Mouse (Mus musculus) heart, adult 2 months (tissue): ENCODE measurements at regions not wholly inside any gene's neighbourhood (a gene's known extent, or its start where the extent isn't known, plus 50 kb on each side); places are given as distances from the start of the nearest gene placed in this dataset.

ENCODE experiments used
- DNase-seq, 2 experiments: peaks; one replicate each; pipeline ENCODE4 v3.0.0; 2021
- H3K27ac ChIP-seq: fragments of 200-600 bp; 2 replicates; pipeline ENCODE4 v1.8.1; 2022
- H3K27me3 ChIP-seq: fragments of 200-500 bp; 2 replicates; pipeline ENCODE4 v1.6.1; 2012; ENCODE audit warnings: mild to moderate bottlenecking, low read length, inconsistent platforms, mixed read lengths; ENCODE audit not compliant: control insufficient read depth, insufficient read depth
- H3K36me3 ChIP-seq: fragments of 200-500 bp; 2 replicates; pipeline ENCODE4 v1.6.1; 2012; ENCODE audit warnings: low read length, inconsistent platforms; ENCODE audit not compliant: control insufficient read depth, insufficient read depth
- H3K4me1 ChIP-seq: fragments of 200-500 bp; 2 replicates; pipeline ENCODE4 v1.6.1; 2011; ENCODE audit warnings: low read length; ENCODE audit not compliant: control insufficient read depth, insufficient read depth
- H3K4me3 ChIP-seq: fragments of 200-600 bp; 2 replicates; pipeline ENCODE4 v1.8.1; 2022
- H3K79me2 ChIP-seq: fragments of 200-500 bp; replicated peaks from 2 replicates; pipeline ENCODE4 v1.6.1; 2012; ENCODE audit warnings: mild to moderate bottlenecking, inconsistent platforms, low read length, moderate library complexity, mixed read lengths; ENCODE audit not compliant: control insufficient read depth, insufficient read depth
- H3K9ac ChIP-seq: fragments of 200-500 bp; 2 replicates; pipeline ENCODE4 v1.6.1; 2012; ENCODE audit warnings: low read depth, mild to moderate bottlenecking, control low read depth, inconsistent platforms, low read length, mixed read lengths
- CTCF ChIP-seq: fragments of 200-600 bp; IDR thresholded peaks from 2 replicates; pipeline ENCODE4 v1.8.1; 2022; ENCODE audit warnings: antibody characterized with exemption, mild to moderate bottlenecking, moderate library complexity
- EP300 ChIP-seq: fragments of 200-500 bp; IDR thresholded peaks from 2 replicates; pipeline ENCODE4 v1.6.1; 2011; ENCODE audit warnings: low read depth, low read length, control low read depth; ENCODE audit not compliant: insufficient read depth
- POLR2A ChIP-seq: fragments of 200-500 bp; IDR thresholded peaks from 2 replicates; pipeline ENCODE4 v1.6.1; 2011; ENCODE audit warnings: mild to moderate bottlenecking, low read depth, low read length, control low read depth; ENCODE audit not compliant: insufficient read depth
- WGBS: fragments of 180-500 bp; shearing (Covaris S2); methylation state at CpG from one replicate; pipeline ENCODE4 v1.1.7; 2018; 5-methylcytosine and 5-hydroxymethylcytosine counted together
- intact Hi-C: fragments of 180-260 bp; cut with DNase I; formaldehyde crosslinking; loops from one replicate; pipeline ENCODE4 v1.15.1; 2025

DNA sequence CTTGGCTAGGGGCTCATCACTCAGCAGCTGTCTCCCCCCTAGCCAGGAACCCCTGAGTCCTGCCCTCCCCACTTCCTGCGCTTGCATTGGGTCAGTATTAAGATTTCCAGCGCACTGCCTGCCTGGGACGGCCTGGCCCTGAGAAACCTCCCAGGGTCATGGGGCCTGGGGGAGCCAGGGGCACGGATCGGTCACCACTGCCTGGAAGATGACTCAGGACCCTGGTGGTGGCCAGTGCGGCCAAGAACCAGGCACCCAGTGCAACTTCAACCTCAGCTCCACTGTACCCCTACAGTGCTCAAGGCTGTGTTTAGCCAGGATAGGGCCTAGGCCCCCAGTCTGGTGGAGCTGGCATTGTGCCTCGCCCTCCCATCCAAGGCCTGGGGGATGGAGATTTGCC lies 111.9 kb upstream of the Zbtb40 start:
- no peak overlapping the region for H3K9ac ChIP-seq
- TF ChIP-seq POLR2A (no peak), EP300 (no peak), CTCF (no peak)
- 74% methylated on average over 7 of the region's 7 CpGs for WGBS
- H3K79me2 ChIP-seq = no peaks in the 10 kb centered on the region
- H3K36me3 ChIP-seq = no peaks in the 10 kb centered on the region
- H3K4me3 ChIP-seq = no peak overlapping the region
- no peaks in the 10 kb centered on the region for H3K27me3 ChIP-seq
- intact Hi-C loops = loop anchor here (10.0 kb wide), 1 partner anchor 234 kb away; no protein-coding TSS in a partner anchor
- DNase-seq = no peak
- no peak overlapping the region for H3K27ac ChIP-seq
- no peaks in the 10 kb centered on the region for H3K4me1 ChIP-seq

DNA sequence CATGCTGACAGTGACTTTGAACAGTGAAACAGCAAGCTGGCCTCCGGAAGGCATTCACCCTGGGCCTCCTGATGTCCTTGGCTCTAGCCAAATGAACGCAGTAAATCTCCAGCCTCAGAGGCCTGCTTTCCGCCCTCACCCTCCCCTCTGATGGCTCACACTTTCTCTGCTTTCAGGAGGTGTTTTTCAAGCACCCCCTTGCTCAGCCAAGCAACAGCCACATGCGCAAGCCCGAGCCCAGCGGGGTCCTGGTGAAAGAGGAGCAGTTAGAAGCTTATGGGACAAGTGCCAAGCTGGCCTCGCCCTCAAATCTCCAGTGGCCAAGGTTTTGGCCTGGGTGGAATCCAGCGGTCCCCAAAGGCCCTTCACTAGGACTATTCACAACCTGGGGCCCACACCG lies 109.6 kb upstream of the Zbtb40 start:
- H3K27ac ChIP-seq = no peak overlapping the region
- no peaks in the 10 kb centered on the region for H3K4me1 ChIP-seq
- no peak overlapping the region for H3K9ac ChIP-seq
- 79% methylated on average over 9 of the region's 9 CpGs for WGBS
- no peak for TF ChIP-seq CTCF
- TF ChIP-seq EP300 = no peak
- no peak for TF ChIP-seq POLR2A
- H3K27me3 ChIP-seq = no peaks in the 10 kb centered on the region
- intact Hi-C loops = no loop called here
- no peaks in the 10 kb centered on the region for H3K79me2 ChIP-seq
- no peak overlapping the region for H3K4me3 ChIP-seq
- no peak for DNase-seq
- no peaks in the 10 kb centered on the region for H3K36me3 ChIP-seq

DNA sequence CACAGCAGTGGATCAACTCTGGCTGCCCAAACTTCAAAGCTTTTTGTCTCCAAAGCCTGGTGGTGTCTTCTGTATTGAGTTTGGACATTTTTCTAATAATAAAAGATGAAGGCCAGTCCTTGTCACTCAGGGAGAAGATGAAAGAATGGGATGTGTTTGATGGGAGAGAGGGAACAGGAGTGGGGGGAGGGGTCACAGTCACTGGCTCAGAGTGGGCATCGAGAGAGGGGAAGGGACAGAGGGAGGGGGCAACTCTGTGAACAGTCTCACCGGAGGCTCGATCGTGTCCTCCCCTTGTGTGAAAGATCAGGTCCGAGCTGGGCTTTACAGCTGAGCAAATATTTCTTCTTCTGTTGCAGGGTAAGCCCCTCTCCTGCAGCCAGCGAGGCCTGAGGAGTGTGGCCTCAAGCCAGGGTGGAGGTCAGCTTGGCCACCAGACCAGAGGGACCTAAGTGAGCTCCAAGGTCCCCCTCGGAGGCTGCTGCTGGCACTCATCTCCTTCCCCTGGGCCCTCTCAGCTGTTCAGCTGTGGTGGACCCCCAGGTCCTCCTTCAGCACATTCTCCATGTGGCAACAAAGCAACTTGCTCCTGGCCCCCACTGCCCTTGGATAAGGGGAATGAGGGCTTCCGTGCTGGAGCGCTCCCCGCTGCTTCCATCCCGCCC lies 108.0 kb upstream of the Zbtb40 start:
- Histone ChIP-seq H3K9ac (no peak overlapping the region), H3K4me1 (no peaks in the 10 kb centered on the region), H3K27ac (no peak overlapping the region), H3K27me3 (no peaks in the 10 kb centered on the region), H3K79me2 (no peaks in the 10 kb centered on the region), H3K36me3 (no peaks in the 10 kb centered on the region), H3K4me3 (no peak overlapping the region)
- TF ChIP-seq EP300 (no peak), POLR2A (no peak), CTCF (no peak)
- intact Hi-C loops = no loop called here
- no peak for DNase-seq
- WGBS = 67% methylated on average over 11 of the region's 11 CpGs

DNA sequence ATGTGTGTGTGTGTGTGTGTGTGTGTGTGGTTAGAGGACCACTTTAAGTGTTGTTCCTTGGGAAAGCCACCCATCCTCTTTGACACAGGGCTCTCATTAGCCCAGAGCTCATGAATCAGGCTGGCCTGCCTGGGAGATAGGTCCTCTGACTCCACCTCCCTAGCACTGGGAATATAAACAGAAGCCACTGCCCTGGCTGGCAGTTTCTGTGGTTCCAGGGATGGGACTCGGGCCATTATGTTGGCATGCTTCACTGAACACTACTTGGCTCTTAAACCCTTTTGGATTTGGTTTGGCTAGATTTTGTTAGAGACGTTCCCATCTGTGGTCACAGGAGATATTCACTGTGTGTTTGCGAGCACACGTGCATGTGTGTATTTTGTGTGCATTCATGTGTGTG lies 100.2 kb upstream of the Zbtb40 start:
- intact Hi-C loops = no loop called here
- Histone ChIP-seq H3K36me3 (no peaks in the 10 kb centered on the region), H3K27ac (no peak overlapping the region), H3K4me1 (no peaks in the 10 kb centered on the region), H3K79me2 (no peaks in the 10 kb centered on the region), H3K4me3 (no peak overlapping the region), H3K27me3 (0 out of 2 replicates have a peak, but pooled peaks cover 2% of the 10 kb centered on the region), H3K9ac (no peak overlapping the region)
- DNase-seq = no peak
- 71% methylated on average over 4 of the region's 4 CpGs for WGBS
- TF ChIP-seq POLR2A (no peak), CTCF (no peak), EP300 (no peak)

DNA sequence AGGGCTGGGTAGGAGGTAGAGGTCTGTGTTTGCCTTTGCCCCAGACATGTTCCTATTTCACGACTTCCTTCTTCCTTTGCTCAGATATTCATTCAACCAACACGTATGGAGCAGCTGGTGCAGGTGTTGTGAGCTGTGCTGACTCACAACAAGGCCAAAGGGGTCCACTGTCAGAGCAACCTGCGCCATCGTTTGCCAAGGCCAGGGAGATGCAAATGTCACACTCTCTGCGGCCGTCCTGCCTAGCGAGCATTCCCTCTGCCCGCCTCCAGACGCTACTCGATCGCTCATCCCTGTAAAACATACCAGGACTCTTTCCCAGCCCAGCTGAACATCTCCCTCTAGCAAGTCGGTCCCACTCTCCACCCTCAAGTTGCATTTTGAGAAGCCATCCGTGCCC lies 99.2 kb upstream of the Zbtb40 start:
- no peak for TF ChIP-seq POLR2A
- TF ChIP-seq CTCF = no peak
- no peak for TF ChIP-seq EP300
- no peaks in the 10 kb centered on the region for H3K36me3 ChIP-seq
- no peak overlapping the region for H3K4me3 ChIP-seq
- H3K9ac ChIP-seq = no peak overlapping the region
- WGBS = 78% methylated on average over 13 of the region's 13 CpGs
- intact Hi-C loops = no loop called here
- DNase-seq = no peak
- H3K27ac ChIP-seq = no peak overlapping the region
- H3K27me3 ChIP-seq = 0 out of 2 replicates have a peak, but pooled peaks cover 2% of the 10 kb centered on the region
- H3K79me2 ChIP-seq = no peaks in the 10 kb centered on the region
- no peaks in the 10 kb centered on the region for H3K4me1 ChIP-seq

DNA sequence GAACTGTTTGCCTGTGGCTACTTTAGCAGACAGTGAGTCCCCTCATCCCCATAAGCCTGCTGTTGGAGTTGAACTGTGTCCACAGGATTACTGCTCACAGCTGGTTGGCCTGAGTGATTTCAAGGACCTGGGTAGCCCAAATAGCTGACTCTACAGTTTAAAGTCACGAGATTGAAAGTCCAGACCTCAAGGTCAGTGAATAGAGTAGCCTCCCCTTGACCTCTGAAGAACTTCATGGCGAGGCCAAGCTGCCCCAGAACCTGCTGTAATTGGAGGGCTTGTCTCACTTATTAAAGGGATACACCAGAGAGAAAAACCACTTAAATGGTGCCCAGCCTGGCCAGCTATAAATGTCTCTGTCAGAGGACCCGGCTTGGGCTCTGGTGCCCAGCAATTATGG lies 97.7 kb upstream of the Zbtb40 start:
- no peak for TF ChIP-seq EP300
- TF ChIP-seq CTCF = no peak
- TF ChIP-seq POLR2A = no peak
- Histone ChIP-seq H3K4me3 (no peak overlapping the region), H3K79me2 (no peaks in the 10 kb centered on the region), H3K36me3 (no peaks in the 10 kb centered on the region), H3K4me1 (no peaks in the 10 kb centered on the region), H3K27ac (no peak overlapping the region), H3K9ac (no peak overlapping the region), H3K27me3 (0 out of 2 replicates have a peak, but pooled peaks cover 2% of the 10 kb centered on the region)
- intact Hi-C loops = no loop called here
- 61% methylated on average over 3 of the region's 3 CpGs for WGBS
- no peak for DNase-seq
